Mouse (Mus musculus) cortical plate, adult 2 months (tissue): ENCODE measurements around the gene Ptrh1.

Experiments used
- CTCF ChIP-seq: fragments of 200-500 bp; IDR thresholded peaks from 2 replicates; pipeline ENCODE4 v1.5.1; 2011; ENCODE audit warnings: mild to moderate bottlenecking, control low read depth, low read length; ENCODE audit not compliant: insufficient read depth; ENCODE audit errors: extremely low read depth
- POLR2A ChIP-seq: fragments of 200-500 bp; IDR thresholded peaks from 2 replicates; pipeline ENCODE4 v1.6.1; 2011; ENCODE audit warnings: mild to moderate bottlenecking, low read length, control low read depth; ENCODE audit not compliant: insufficient read depth; ENCODE audit errors: extremely low read depth

DNA sequence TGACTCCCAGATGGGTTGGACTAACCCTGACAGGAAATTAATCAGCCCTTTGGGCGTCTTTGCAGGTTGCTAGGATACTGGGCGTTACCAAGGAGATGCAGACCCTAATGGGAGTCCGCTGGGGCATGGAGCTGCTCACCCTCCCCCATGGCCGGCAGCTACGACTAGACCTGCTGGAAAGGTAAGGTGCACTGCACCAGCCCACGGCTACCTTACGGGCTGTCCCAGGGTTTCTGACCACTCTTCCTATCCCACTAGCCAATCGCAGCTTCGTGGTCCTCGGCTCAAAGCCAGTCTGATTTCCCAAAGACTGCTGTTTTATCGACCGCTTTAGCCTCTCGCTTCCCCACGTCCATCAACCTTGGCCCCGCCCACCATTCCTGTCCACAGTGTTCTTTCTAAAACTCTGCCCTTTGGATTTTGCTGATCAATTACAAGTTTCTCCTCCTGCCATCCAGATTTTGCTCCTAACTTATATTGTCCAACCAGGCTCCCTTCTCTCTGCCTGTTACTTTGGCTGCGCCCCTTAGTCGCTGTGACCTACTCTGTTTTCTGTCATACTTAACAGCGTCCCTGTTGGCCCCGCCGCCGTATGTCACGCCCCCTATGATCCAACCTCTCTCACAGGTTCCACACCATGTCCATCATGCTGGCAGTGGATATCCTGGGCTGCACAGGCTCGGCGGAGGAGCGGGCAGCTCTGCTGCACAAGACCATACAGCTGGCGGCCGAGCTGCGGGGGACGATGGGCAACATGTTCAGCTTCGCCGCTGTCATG lies 24.5 kb upstream of the Ptrh1 start:
- TF ChIP-seq CTCF (no peak), POLR2A (no peak)
